Mouse (Mus musculus): ENCODE results near the gene Rnf4. TPM values are rescaled to one million over a fixed set of nuclear protein-coding genes. Genes with fewer than 3 reads are reported as not detected.

Gene Rnf4
- 162 TPM for polyA plus RNA-seq (2017; shearing (Covaris generic))

GRCm38 (mm10) chr5:34336097-34336774 is at the start of gene Rnf4:
Gene Rnf4, plus strand, starts transcription at chr5:34336289.

GRCm38 (mm10) chr5:34288154-34288716 is 47.9 kb upstream of the Rnf4 start, which contains the start of the genes Zfyve28 and Cfap99:
Gene Zfyve28, minus strand, starts transcription at chr5:34288449.
Gene Cfap99, plus strand, starts transcription at chr5:34288600.

GRCm38 (mm10) chr5:34369341-34370021 is 33.4 kb downstream of the Rnf4 start, which contains the start of gene Fam193a:
Gene Fam193a, plus strand, starts transcription at chr5:34369933.

Other genes with a start within 250 kb of the Rnf4 start
- 0.42 TPM for gene Poln, start 166.8 kb upstream of the Rnf4 start, polyA plus RNA-seq (2017; shearing (Covaris generic))
- gene Haus3, start 166.8 kb upstream of the Rnf4 start, polyA plus RNA-seq (2017; shearing (Covaris generic)): 81.8 TPM
- 56.6 TPM for gene Mxd4, start 148.6 kb upstream of the Rnf4 start, polyA plus RNA-seq (2017; shearing (Covaris generic))
- gene Zfyve28, start 47.8 kb upstream of the Rnf4 start, polyA plus RNA-seq (2017; shearing (Covaris generic)): 3.8 TPM
- gene Cfap99, start 47.7 kb upstream of the Rnf4 start, polyA plus RNA-seq (2017; shearing (Covaris generic)): not detected
- 7.8 TPM for gene Fam193a, start 33.6 kb downstream of the Rnf4 start, polyA plus RNA-seq (2017; shearing (Covaris generic))
- 31.8 TPM for gene Tnip2, start 177.7 kb downstream of the Rnf4 start, polyA plus RNA-seq (2017; shearing (Covaris generic))
- 17.6 TPM for gene Sh3bp2, start 189.5 kb downstream of the Rnf4 start, polyA plus RNA-seq (2017; shearing (Covaris generic))
- 202 TPM for gene Add1, start 237.4 kb downstream of the Rnf4 start, polyA plus RNA-seq (2017; shearing (Covaris generic))

All from activated CD4-positive, CD25-positive, alpha-beta regulatory T cell, adult 9 weeks (primary cell).